Mouse (Mus musculus): ENCODE measurements around the gene Olfr1281.
"Not testable (repeated sequence)": the region's sequence is repeated elsewhere in the genome, so short reads cannot be mapped to it uniquely, and the experiment has no call there.

The Olfr1281 gene

DNA sequence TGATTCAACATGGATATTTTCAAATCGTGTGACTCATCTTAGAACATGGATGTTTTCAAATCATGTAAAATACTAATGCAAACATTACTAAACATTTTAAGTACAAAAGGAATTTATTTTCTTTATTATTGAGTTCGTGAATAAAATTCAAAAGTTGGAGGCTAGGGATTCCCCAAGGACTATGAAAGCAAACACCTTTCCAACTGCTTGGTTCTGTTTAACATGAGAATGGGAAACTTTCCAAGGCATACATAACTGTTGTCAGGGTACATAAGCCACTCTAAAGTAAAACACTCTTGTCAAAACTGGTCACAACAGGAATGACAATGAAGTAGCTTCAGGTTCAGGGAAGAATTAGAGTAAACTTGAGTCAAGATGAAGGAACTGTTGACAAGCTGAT is at the start of gene Olfr1281:
Gene Olfr1281, plus strand, starts transcription at position 301 of the 400 bp plus-strand sequence.
- DNase-seq (ENCODE audit: low spot score), result no peak

GRCm38 (mm10) chr2:111289836-111290235 is 36.5 kb upstream of the Olfr1281 start, which contains the start of gene Olfr1278:
Gene Olfr1278, plus strand, starts transcription at chr2:111290136.
- DNase-seq (ENCODE audit: low spot score), result no peak

DNA sequence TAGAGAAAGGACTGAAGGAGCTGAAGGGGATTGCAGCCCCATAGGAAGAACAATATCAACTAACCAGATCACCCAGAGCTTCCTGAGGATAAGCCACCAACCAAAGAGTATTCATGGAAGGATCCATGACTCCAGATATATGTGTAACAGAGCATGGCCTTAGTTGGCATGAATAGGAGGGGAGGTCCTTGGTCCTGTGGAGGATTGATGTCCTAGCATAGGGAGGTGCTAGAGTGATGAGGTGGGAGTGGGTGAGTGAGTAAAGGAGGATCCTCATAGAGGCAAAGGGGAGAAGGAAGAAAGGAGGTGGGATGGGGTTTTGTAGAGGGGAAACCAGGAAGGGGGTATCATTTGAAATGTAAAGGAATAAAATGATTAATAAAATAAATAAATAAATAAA is 27.8 kb upstream of the Olfr1281 start:
- DNase-seq (ENCODE audit: low spot score), result no peak

DNA sequence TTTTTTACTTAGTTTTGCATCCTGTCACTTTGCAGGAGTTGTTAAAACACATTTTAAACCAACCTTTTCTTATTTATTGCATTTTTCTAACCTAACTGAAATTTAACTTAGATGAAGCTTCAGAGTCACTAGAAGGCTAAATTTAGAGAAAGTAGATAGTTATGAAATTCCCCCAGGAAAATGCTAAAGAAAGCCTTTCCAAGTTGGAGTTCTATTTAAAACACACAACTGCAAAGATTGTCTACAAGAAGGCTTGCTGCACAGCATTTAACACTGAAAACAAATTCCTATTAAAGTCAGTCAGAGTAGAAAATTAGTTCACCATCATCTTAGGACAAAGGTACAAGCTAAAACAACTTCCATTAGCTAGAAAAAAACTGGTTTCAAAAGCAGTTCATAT is 25.9 kb upstream of the Olfr1281 start, which contains the start of gene Olfr1279:
Gene Olfr1279, plus strand, starts transcription at position 262 of the 400 bp plus-strand sequence.
- no peak for DNase-seq (ENCODE audit: low spot score)

DNA sequence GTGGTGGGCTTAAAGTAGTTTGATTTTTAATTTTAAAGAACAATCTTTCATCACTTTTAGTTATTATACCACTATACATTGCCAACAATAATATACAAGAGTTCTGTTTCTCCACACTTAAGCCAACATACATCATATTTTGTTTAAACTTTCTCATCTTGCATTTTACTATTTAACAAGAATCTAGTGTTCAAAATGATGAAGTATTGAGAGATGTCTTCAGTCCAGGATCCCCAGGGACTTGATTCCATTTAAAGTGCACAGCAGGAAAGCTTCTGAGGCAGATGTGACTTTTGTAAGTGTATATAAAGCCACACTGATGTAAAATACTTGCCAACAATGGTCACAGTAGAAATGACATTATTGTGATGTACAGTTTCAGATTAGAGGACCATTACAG is 12.6 kb upstream of the Olfr1281 start, which contains the start of gene Olfr1280:
Gene Olfr1280, plus strand, starts transcription at position 301 of the 400 bp plus-strand sequence.
- DNase-seq (ENCODE audit: low spot score), result no peak

DNA sequence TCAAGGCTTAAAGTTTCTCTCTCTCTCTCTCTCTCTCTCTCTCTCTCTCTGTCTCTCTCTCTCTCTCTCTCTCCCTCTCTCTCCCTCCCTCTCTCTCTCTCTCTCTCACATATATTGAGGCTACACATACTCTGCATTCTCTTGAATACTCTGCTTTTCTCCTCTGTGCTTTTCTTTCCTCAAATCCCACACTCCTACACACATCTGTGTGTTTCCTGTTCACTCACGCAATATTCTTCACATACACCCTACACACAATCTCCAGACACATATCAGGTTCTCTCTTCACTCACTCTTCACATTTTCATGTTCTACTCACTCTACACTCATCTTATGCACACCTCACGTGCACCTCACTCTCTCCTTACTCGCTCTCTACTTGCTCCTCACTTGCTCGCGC is 7.4 kb downstream of the Olfr1281 start:
- DNase-seq (ENCODE audit: low spot score), result not testable (repeated sequence)

DNA sequence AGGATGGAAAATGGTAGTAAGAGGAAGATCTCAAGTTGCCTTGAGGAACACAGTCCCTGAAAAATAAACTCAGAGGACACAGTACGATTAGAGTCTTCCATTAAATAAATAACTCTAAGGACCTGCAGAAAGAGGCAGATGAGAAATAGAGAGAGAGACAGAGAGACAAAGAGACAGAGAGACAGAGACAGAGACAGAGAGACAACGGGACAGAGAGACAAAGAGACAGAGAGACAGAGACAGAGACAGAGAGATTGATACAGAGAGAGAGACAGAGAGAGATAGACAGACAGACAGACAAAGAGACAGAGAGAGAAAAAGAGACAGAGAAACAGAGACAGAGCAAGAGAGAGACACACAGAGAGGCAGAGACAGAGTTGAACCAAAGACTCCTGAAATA is 9.7 kb downstream of the Olfr1281 start, which contains the start of gene Olfr1282:
Gene Olfr1282, minus strand, starts transcription at position 101 of the 400 bp plus-strand sequence.
- DNase-seq (ENCODE audit: low spot score), result no peak

GRCm38 (mm10) chr2:111366490-111366889 is 40.2 kb downstream of the Olfr1281 start, which contains the start of gene Olfr1283:
Gene Olfr1283, plus strand, starts transcription at chr2:111366790.
- no peak for DNase-seq (ENCODE audit: low spot score)

- DNase-seq (ENCODE audit: low spot score), result no peak
Observed at GRCm38 (mm10) chr2:111375222-111375621, 48.9 kb downstream of the Olfr1281 start, which contains the start of gene Olfr1284. Gene Olfr1284, plus strand, starts transcription at chr2:111375522.
